Mouse (Mus musculus): Measurements from ENCODE around the gene Gmds.
A peak's percentile ranks its signal among the peaks of the same experiment; 100 is the strongest.

Gene Gmds

DNA sequence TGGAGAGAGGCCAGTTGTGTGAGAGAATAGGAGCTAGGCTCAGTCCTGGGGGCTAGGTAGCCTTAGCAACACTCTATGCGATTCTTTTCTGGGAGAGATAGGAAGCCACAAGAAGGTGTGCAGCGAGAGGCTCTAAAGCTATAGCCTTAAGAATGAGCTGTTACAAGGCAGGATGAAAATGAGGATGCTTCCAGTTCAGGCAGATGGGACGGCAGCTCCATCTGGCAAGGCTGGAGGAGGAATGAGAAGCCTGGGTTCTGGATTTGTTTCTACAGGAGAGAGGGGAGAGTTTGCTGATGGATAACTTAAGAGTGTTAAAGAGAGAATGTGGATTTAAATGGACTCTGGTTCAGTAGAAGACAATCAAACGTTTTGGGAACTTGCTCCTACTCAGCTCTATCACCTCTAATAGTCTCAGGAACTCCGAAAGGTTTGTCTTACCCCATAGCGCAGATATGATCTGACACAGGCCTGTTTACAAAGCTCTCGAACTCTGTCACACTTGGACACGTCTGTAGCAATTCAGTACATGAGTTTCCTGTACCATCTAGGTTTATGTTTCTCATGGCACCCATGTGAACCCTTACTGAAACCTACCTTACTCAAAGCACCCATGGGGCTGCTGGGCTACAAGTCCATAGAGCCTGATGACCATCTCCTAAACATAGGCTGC, 459.6 kb downstream of the Gmds start:
- DNase-seq (ENCODE audit: low spot score) = no peak

- no peak for DNase-seq (ENCODE audit: low spot score)
Observed at GRCm38 (mm10) chr13:31877061-31877460, 461.5 kb downstream of the Gmds start.

DNA sequence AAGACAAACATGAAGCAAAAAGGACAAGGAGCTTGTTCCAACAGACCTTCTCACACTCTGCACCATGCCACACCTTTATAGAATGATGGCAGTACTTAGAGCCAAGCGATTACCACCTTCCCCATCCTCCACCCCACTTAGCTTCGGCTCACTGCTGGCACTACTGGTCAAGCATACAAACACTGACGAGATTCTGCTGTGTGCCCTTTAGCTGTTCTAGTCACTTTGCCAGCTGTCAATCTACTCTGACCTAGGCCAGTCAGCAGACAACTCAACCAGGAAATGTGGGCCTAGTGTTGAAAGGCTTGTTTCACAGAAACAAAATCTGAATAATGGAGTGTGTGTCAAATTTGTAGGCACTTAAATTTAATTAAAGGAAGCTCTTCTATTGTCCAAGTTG, 464.1 kb downstream of the Gmds start:
- no peak for DNase-seq (ENCODE audit: low spot score)

GRCm38 (mm10) chr13:31873269-31873668, 465.3 kb downstream of the Gmds start:
- DNase-seq (ENCODE audit: low spot score) = no peak

- no peak for DNase-seq (ENCODE audit: low spot score)
Observed at GRCm38 (mm10) chr13:31864786-31865185, 473.8 kb downstream of the Gmds start.

DNA sequence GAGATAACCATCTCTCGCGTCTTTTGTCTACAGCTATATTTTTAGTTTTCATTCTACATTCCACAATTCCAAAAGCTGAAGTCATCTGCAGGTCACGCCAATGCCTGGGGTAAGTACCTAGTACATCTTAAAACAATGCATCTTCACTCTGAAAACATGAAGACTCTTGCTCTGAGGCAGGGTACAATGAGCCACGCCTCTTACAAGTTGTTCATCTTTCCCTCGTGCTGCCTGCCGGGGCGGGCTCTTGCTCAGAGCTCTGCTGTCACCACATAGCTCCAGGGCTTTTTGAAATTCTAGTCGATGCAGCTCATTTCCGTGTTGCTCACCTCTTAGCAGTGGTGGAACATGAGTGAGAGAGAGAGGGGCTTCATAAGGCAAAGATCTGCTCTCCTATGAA, 475.1 kb downstream of the Gmds start:
- no peak for DNase-seq (ENCODE audit: low spot score)

- DNase-seq (ENCODE audit: low spot score) = no peak
Observed at GRCm38 (mm10) chr13:31860200-31860599, 478.3 kb downstream of the Gmds start.

- DNase-seq (ENCODE audit: low spot score) = no peak
Observed at GRCm38 (mm10) chr13:31854000-31854399, 484.5 kb downstream of the Gmds start.

DNA sequence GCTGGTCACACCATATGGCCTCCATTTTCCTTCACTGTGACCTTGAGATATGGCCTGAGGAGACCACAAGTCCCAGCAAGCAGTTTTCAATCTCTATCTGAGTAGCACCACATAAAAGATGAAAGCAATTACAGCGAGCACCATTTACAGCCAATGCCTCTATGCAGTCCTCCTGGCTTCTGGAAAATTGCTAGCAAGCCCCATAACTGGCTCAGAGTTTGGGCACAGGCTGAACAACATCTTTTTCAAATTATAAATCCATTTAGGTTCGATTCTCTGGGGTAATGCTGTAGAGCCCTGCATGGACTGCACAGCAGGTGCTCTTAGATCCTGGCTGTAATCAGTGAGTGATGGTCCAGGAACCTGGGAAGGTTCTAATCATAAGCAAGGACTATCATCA, 485.0 kb downstream of the Gmds start:
- no peak for DNase-seq (ENCODE audit: low spot score)

- DNase-seq (ENCODE audit: low spot score) = no peak
Observed at GRCm38 (mm10) chr13:31849258-31849971, 489.1 kb downstream of the Gmds start.

GRCm38 (mm10) chr13:31835802-31836201, 502.7 kb downstream of the Gmds start:
- DNase-seq (ENCODE audit: low spot score) = no peak

DNA sequence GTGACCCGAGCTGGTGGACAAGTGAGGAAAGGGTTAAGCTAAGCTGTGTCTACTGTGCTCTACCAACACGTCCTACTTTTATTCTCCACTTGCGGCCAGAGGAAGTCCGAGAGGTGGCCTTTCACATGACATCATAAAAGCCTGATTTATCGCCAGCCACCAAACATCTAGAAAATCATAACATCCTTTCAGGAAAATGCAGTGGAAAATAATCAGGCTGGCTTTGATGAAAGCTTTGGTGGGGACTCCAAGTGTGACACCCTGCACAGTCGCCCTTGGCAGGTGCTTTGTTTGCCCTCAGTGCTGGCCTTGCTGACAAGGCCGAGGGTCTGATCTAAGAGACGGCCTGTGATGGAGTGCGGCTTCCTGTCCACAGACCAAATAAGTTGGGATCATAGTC, 508.2 kb downstream of the Gmds start:
- no peak for DNase-seq (ENCODE audit: low spot score)

GRCm38 (mm10) chr13:31828446-31828845, 510.1 kb downstream of the Gmds start:
- no peak for DNase-seq (ENCODE audit: low spot score)

DNA sequence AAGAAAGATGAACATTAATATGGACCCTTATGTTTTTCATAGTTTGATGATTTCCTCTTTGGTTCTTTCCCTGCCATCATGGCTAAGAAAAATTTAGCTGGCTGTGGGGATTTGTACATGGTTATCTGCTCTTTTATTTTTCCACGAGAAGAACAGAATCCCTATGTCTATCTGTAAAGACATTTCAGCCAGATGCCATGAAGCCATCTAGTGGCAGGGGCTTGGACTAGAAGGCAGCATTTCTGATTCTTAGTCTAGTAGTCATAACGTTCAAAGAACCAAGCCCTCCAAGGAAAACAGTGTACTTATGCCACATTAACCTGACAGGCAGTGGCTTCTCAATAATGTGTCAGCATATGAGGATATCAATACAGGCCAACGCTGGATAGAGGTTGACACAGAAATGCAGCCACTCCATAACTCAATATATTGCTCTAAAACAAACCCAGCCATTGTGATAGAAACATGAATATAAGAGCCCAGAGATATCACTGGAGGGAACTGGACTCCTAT, 510.7 kb downstream of the Gmds start:
- no peak for DNase-seq (ENCODE audit: low spot score)

GRCm38 (mm10) chr13:31827160-31827559, 511.4 kb downstream of the Gmds start:
- no peak for DNase-seq (ENCODE audit: low spot score)

GRCm38 (mm10) chr13:31825180-31825579, 513.4 kb downstream of the Gmds start:
- no peak for DNase-seq (ENCODE audit: low spot score)

- no peak for DNase-seq (ENCODE audit: low spot score)
Observed at GRCm38 (mm10) chr13:31823316-31823715, 515.2 kb downstream of the Gmds start.

GRCm38 (mm10) chr13:31821050-31821449, 517.5 kb downstream of the Gmds start:
- DNase-seq (ENCODE audit: low spot score) = no peak

- DNase-seq (ENCODE audit: low spot score) = peak; percentile 31
Observed at GRCm38 (mm10) chr13:31820587-31821017, 517.9 kb downstream of the Gmds start.

GRCm38 (mm10) chr13:31819664-31820405, 518.7 kb downstream of the Gmds start:
- DNase-seq (ENCODE audit: low spot score) = no peak

- DNase-seq (ENCODE audit: low spot score) = no peak
Observed at GRCm38 (mm10) chr13:31818337-31818736, 520.2 kb downstream of the Gmds start.

DNA sequence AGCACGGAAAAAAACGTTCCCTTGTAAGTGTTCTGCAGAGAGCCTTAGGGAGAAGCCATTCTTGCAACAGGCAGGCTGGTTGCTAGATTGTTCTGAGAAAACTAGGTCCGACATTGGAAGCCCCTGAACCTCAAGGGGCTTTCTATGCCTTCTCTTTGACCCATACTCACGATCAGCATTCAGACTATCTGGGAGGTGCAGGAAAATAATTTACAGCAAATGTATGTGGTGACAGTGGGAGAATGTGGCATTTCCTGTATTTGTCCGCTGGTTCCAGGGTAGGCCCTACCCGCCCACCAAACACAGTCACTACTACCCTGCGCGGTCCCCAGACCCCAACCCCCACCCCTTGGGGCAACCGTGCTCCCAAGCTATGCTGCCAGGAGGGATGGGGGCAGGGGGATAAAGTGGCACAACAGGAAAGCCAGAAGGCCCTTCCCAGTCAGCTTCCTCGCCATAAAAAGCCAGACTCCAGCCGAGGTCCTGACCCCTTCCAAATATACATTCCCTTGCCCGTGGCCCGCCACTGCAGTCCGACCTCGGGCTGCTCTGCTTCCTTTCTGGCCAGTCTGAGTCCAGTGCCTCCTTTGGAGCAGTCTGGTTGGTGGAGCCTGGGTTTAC, 523.0 kb downstream of the Gmds start:
- DNase-seq (ENCODE audit: low spot score) = no peak

Measured in urinary bladder, postnatal 25 days (tissue).